ENCODE assay signal across 10 mouse cellular contexts in genomic region chr11:96768240-96768639, GRCm38 (mm10). TPM values are rescaled to one million over a fixed set of nuclear protein-coding genes. Genes with fewer than 3 reads are reported as not detected.
DNase-seq lines count a peak whose midpoint lies in the region; ATAC-seq lines count a peak whose summit lies in the region.
"Had no signal": no experiment of that assay in that cellular context is flagged by ENCODE, and none has a peak within 500 bp of the region (broad histone marks: within the 10 kb centered on the region; RNA-seq: fewer than 3 reads in every experiment).

No protein-coding gene starts in this region.

- WGBS in neural tube, embryonic 11.5 days: 67% methylated on average over 9 of the region's 9 CpGs
- WGBS in hindbrain, embryonic 10.5 days: 60% methylated on average over 9 of the region's 9 CpGs

- H3K9ac ChIP-seq in neural tube, embryonic 11.5 days (ENCODE audit: low read length): no peak overlapping the region

- no peaks in the 10 kb centered on the region for H3K27me3 ChIP-seq in neural tube, embryonic 11.5 days (ENCODE audit: control insufficient read depth, insufficient read depth, low read length)
- no peaks in the 10 kb centered on the region for H3K27me3 ChIP-seq in hindbrain, embryonic 10.5 days (ENCODE audit: insufficient read depth, poor library complexity, severe bottlenecking)

- H3K4me1 ChIP-seq in neural tube, embryonic 11.5 days (ENCODE audit: control insufficient read depth, insufficient read depth, low read length): peaks cover 20% of the 10 kb centered on the region
- peaks cover 42% of the 10 kb centered on the region for H3K4me1 ChIP-seq in hindbrain, embryonic 10.5 days (replicated peaks)

- no peaks in the 10 kb centered on the region for H3K9me3 ChIP-seq in neural tube, embryonic 11.5 days (ENCODE audit: control insufficient read depth, low read length)
- no peaks in the 10 kb centered on the region for H3K9me3 ChIP-seq in hindbrain, embryonic 10.5 days

- H3K4me3 ChIP-seq in neural tube, embryonic 11.5 days (ENCODE audit: low read depth, low read length): no peak overlapping the region
- H3K4me3 ChIP-seq in hindbrain, embryonic 10.5 days: peak overlapping the region; percentile 7; the same call in 1 of the 2 replicates

- no peak for DNase-seq in neural tube, embryonic 11.5 days (ENCODE audit: low spot score)
- DNase-seq in neural tube, embryonic 10.5 days (ENCODE audit: extremely low spot score, low spot score): no peak
- no peak for DNase-seq in hindbrain, embryonic 10.5 days (ENCODE audit: low spot score)
- peak; percentile 49 for DNase-seq in lung, postnatal 14 days
- DNase-seq in thymus, postnatal 10 days (ENCODE audit: low spot score in 2 of 2): no peak
- DNase-seq: cerebellum, adult 11-12 months; kidney, adult 2 months; thymus, postnatal 25 days had no signal

- H3K27ac ChIP-seq in neural tube, embryonic 11.5 days (ENCODE audit: low read depth, low read length): peak overlapping the region; percentile 35
- peak overlapping the region; percentile 81 for H3K27ac ChIP-seq in hindbrain, embryonic 10.5 days

- H3K4me2 ChIP-seq in neural tube, embryonic 11.5 days (ENCODE audit: low read depth): no peak overlapping the region

- H3K36me3 ChIP-seq in neural tube, embryonic 11.5 days (ENCODE audit: control insufficient read depth, insufficient read depth, low read length): peaks cover 19% of the 10 kb centered on the region
- H3K36me3 ChIP-seq in hindbrain, embryonic 10.5 days: peaks cover 59% of the 10 kb centered on the region

- ATAC-seq in neural tube, embryonic 11.5 days (ENCODE audit: insufficient read depth, low FRiP score, low TSS enrichment): no peak
- no peak for ATAC-seq in monocyte, adult 5-6 weeks (replicated peaks; ENCODE audit: insufficient number of reproducible peaks, low FRiP score, low TSS enrichment, poor library complexity, severe bottlenecking)
- ATAC-seq in megakaryocyte-erythroid progenitor cell, adult 5-6 weeks (replicated peaks; ENCODE audit: low FRiP score, low TSS enrichment, poor library complexity, severe bottlenecking): no peak

RNA-seq across cellular contexts. Expression of gene Snx11, which starts 9.1 kb away (rescaled TPM):
- polyA plus RNA-seq in neural tube, embryonic 11.5 days (2014; fragmentation: Nextera tagmentation; extraction: Ambion mirVana): 19.9 and 20.9 TPM in 2 replicates
- 28.0 and 30.4 TPM in 2 replicates for polyA plus RNA-seq in hindbrain, embryonic 10.5 days (2016; fragmentation: Nextera tagmentation; extraction: Ambion mirVana)
- 40.6 to 60.6 TPM (median 40.8 TPM) in 3 replicates for total RNA-seq in monocyte, adult 5-6 weeks (2017)
- total RNA-seq in megakaryocyte-erythroid progenitor cell, adult 5-6 weeks (2014; fragmentation: Nextera tagmentation): 13.4 and 26.0 TPM in 2 replicates
- 7.4 and 9.7 TPM in 2 replicates for total RNA-seq in megakaryocyte-erythroid progenitor cell, adult 5-6 weeks (2017)

RNA-seq across cellular contexts. Expression of gene Cbx1, which starts 20.7 kb away (rescaled TPM):
- 133 and 135 TPM in 2 replicates for polyA plus RNA-seq in neural tube, embryonic 11.5 days (2014; fragmentation: Nextera tagmentation; extraction: Ambion mirVana)
- polyA plus RNA-seq in hindbrain, embryonic 10.5 days (2016; fragmentation: Nextera tagmentation; extraction: Ambion mirVana): 158 and 198 TPM in 2 replicates
- total RNA-seq in monocyte, adult 5-6 weeks (2017): 31.6 to 66.7 TPM (median 54.0 TPM) in 3 replicates
- total RNA-seq in megakaryocyte-erythroid progenitor cell, adult 5-6 weeks (2014; fragmentation: Nextera tagmentation): 91.7 and 97.1 TPM in 2 replicates
- total RNA-seq in megakaryocyte-erythroid progenitor cell, adult 5-6 weeks (2017): 120 and 130 TPM in 2 replicates
